Mouse (Mus musculus) left cerebral cortex, adult 8-10 months (tissue): ENCODE results near the gene Anxa5. TPM values are rescaled to one million over a fixed set of nuclear protein-coding genes. Genes with fewer than 3 reads are reported as not detected.

Experiments
- DNase-seq, 2 experiments: peaks; one replicate each; pipeline ENCODE4 v3.0.0; 2022; ENCODE audit warnings: low spot score in 2 of 2
- microRNA-seq, 2 experiments: library from miRNA; unstranded; fragments of <30 nt; microRNA quantifications; one replicate each; pipeline ENCODE4 v1.2.0; 2022
- total RNA-seq, 4 experiments: library from RNA; stranded (reverse); gene quantifications; 2 replicates each; pipeline ENCODE4 v1.2.4; 2022

Gene Anxa5
- total RNA-seq, 4 experiments from 2014 or later, result 71.4 to 98.2 (median 85.5) TPM

- DNase-seq, result no peak
These were observed 23.2 kb downstream of the Anxa5 start for GRCm38 (mm10) chr3:36452502-36452901.

DNA sequence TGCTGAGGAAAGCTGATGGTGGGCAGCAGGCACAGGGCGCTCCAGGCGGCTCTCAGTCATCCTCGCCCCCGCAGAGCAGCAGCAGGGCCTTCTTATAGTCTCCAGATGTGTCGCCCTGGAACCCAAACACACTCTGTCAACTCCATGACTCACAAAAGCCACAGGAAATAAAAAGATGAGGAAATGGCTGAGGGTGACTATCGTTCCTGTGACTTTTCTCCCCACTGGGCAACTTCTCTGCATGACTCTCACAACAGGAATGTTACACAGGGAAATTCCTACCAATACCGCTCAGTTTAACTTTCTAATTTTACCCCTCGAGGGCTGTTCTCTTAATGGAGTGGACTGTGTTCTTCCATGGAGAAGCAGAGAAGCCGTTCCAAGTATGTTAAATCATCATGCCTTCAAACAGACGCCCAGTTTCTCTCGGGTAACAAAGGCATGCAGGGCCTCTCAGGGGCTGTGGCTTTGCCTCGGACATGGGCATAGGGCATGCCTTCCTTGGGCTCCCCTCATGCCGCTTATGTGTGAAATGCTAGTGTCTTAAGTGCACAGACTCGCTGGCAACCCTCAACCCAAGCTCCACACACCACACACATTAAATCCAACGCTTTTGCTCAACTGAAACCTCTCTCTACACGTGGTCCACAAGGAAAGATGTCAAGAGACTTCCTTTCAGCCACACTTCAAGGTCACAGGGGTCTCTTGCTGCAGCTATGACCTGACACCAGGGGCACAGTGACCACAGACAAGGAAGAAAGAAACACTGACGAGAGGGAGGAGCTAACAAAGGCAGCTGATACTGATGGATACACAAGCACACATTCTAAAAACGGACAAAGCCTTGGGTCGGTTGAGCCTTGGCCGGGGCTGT is 26.2 kb downstream of the Anxa5 start:
- no peak for DNase-seq

- DNase-seq, result no peak
These were observed 28.8 kb downstream of the Anxa5 start for GRCm38 (mm10) chr3:36446918-36447317.

GRCm38 (mm10) chr3:36446506-36446905 is 29.2 kb downstream of the Anxa5 start:
- no peak for DNase-seq

DNA sequence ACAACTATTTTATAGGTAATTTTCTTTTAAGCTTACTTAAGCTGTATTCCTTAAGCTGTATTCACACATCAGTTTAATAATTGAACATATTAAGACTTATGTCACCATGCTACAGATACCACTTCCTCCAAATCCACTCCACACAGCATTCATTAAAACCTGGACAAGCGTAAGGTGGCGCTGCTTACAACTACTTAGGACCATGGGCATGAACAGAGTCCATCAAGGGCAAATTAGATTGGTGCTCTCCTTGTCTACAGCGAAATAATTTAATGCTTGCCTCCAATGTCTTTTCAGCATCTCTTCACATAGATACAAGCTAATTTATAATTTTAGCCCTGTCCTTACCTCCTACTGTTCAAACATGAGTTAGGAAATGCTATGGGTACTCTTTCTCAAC is 29.7 kb downstream of the Anxa5 start:
- no peak for DNase-seq

GRCm38 (mm10) chr3:36442426-36442825 is 33.3 kb downstream of the Anxa5 start:
- DNase-seq, result no peak

- no peak for DNase-seq
These were observed 35.4 kb downstream of the Anxa5 start for GRCm38 (mm10) chr3:36440280-36440679.

DNA sequence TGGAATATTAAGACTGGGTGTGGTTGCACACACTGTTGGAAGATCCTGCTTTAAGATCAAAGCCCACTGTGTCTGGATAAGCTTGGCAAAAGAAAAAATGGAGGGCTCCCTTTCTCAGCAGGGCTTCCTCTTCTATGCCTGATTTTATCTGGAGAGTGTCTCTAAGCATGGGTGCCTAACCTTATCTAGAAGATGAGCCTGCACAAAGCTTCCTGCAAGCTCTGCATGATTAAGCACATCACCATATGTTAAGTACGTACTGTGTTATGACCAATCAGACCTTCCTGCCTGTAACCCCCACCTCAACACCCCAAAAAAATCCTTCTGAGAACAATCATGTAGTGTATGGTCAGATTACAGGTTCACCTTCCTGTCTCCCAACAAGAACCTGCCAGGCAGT is 45.3 kb downstream of the Anxa5 start:
- DNase-seq, result no peak

DNA sequence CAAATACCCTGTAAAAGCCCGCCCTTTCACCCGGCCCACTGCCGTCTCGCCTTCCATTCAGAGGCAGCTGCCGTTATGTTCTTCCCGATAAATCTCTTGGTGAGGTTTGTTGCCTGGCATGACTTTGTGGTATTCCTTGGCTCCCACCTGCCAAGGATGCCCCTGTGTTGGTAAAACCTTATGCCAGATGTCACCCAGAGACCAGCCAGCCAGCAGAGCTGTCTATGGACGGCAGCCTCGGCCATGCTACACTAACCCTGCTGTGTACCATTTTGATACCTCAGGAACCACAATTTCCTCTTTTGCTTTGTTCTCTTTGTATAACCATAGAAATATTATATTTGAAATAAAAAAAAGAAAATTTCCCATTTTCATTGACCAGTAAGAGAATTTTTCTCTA is 48.3 kb downstream of the Anxa5 start:
- no peak for DNase-seq

- DNase-seq, result no peak
These were observed 66.2 kb downstream of the Anxa5 start for GRCm38 (mm10) chr3:36409456-36409855.

DNA sequence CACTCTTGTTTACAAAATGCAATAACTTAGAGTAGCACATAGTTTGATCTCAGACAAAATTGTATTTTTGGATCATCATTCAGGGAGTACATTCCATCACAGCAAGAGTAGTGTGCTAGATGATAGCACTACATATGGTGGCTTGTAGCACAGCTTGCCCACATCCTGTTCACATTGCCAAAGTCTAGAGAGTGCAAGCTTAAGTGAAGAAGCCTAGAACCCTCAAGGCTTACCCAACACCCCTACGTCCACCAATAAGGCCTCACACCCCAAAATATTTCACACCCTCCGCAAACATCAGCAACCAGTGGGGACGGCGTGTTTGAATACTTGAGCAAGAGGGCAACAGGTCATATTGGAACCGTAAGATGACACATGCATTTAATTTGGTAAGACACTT is 68.7 kb downstream of the Anxa5 start:
- DNase-seq, result no peak

- no peak for DNase-seq
These were observed 69.4 kb downstream of the Anxa5 start for GRCm38 (mm10) chr3:36406340-36406739.

DNA sequence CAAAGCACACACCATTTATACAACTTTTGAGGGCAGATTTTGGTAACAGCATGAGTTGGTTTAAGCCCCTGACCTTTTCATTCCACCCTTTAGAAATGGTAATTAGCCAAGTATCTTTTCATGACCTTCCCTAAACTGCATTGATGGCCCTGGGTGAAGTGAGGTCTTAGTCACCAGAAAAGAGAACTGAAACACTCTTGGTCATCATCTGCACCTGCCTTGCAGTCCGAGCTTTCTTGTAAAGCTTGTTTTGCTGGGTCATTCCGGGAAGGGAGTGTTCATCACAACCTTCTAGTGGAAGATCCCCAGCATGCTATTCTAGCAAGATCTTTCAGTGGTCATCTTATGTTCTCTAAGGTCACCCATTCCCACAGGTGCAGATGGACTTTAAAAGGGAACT is 73.8 kb downstream of the Anxa5 start:
- DNase-seq, result no peak

DNA sequence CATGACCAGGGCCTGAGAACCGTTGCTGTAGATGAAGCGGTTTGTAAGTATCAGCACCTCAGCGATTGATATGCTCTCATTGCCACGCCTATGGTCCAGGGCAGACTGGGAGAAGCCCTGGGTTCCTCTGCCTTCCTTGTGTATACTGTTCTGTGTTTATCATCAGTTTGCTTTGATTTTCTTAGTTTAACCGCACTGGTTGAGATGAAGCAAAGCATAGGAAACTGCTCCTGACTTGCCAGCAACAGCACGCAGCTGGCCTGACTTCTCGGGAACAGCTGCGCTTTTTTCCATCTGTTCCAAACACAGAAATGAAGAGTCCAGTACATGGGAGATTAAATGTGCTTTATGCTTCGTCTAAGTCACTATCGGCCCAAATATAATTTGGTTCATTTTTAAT is 75.0 kb downstream of the Anxa5 start:
- no peak for DNase-seq

Small RNAs within 50 kb of the gene (microRNA-seq; reads per million reads assigned to microRNA genes)
- 0 reads per million in 2 experiments for gene Mir7009

Other genes starting within 250 kb of the Anxa5 start
- gene 1810062G17Rik, start within 50 bp of the Anxa5 start, total RNA-seq, result under 1 TPM in 1 of 4 experiments, not detected in 3; 0.50 TPM
- gene Gm11549, start 45.9 kb upstream of the Anxa5 start, total RNA-seq, result 10 to 100 TPM; 24.5 to 30.0 (median 28.1) TPM
- gene Exosc9, start 76.7 kb upstream of the Anxa5 start, total RNA-seq, result 10 to 100 TPM; 40.6 to 42.9 (median 40.8) TPM
- gene Ccna2, start 96.3 kb upstream of the Anxa5 start, total RNA-seq, result 1 to 10 TPM in 3 of 4 experiments, under 1 TPM in 1; 0.99 to 1.4 (median 1.1) TPM
- 10 to 100 TPM; 15.3 to 18.1 (median 17.0) TPM for gene Bbs7, start 137.6 kb upstream of the Anxa5 start, total RNA-seq
- gene Trpc3, start 214.3 kb upstream of the Anxa5 start, total RNA-seq, result 10 to 100 TPM; 13.8 to 32.3 (median 19.6) TPM